Comparison of ENCODE assay signal across 15 mouse cellular contexts in the genomic region with DNA sequence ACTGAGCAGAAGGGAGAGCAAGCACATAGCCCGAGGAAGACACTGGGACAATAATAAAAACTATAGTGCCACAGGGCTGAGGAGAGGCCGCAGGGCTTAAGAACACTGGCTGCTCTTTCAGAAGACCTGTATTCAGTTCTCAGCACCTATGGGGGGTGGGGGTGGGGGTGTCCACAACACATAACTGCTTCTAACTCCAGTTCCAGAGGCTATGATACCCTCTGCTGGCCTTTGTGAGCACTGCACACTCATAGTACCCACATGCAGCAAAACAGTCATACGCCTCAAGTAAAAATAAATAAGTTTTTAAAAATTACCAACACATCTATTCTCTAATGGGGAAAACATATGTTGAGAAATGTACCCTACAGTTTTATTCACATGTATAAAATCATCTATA. TPM values are rescaled to one million over a fixed set of nuclear protein-coding genes. Genes with fewer than 3 reads are reported as not detected.
DNase-seq lines count a peak whose midpoint lies in the region; ATAC-seq and TF ChIP-seq lines count a peak whose summit lies in the region.
"Had no signal": no experiment of that assay in that cellular context is flagged by ENCODE, and none has a peak within 500 bp of the region (broad histone marks: within the 10 kb centered on the region; RNA-seq: fewer than 3 reads in every experiment).

No protein-coding gene starts in this region.

- no peak for ATAC-seq in liver, embryonic 14.5 days (ENCODE audit: insufficient read depth)
- ATAC-seq in liver, embryonic 11.5 days (replicated peaks; ENCODE audit: low FRiP score): no peak
- peak; percentile 48; the same call in 1 of the 2 replicates for ATAC-seq in granulocyte monocyte progenitor cell, adult 5-6 weeks (replicated peaks; ENCODE audit: poor library complexity, severe bottlenecking)
- ATAC-seq in frontal cortex, adult (ENCODE audit: low TSS enrichment): no peak
- ATAC-seq: forebrain, embryonic 16.5 days had no signal

- H3K79me2 ChIP-seq in heart, adult 2 months (replicated peaks; ENCODE audit: control insufficient read depth, insufficient read depth, low read length): no peaks in the 10 kb centered on the region

- H3K4me3 ChIP-seq in heart, adult 2 months: no peak overlapping the region
- H3K4me3 ChIP-seq in liver, embryonic 14.5 days (ENCODE audit: insufficient read depth in 1 of 2, low read depth in 2 of 2, low read length in 2 of 2): no peak overlapping the region
- no peak overlapping the region for H3K4me3 ChIP-seq in liver, embryonic 11.5 days (ENCODE audit: low read depth, low read length)
- H3K4me3 ChIP-seq in E14TG2a.4 (replicated peaks; ENCODE audit: low read length): no peak overlapping the region
- H3K4me3 ChIP-seq: embryonic facial prominence, embryonic 13.5 days; limb, embryonic 12.5 days had no signal

- DNase-seq in heart, adult 2 months: no peak
- no peak for DNase-seq in heart, postnatal 25 days (ENCODE audit: low spot score)
- no peak for DNase-seq in liver, embryonic 14.5 days (ENCODE audit: low read depth in 3 of 3, low spot score in 3 of 3)
- DNase-seq in liver, embryonic 11.5 days (ENCODE audit: low spot score): no peak
- DNase-seq in gastrocnemius, adult 8-10 months (ENCODE audit: low spot score in 2 of 2): no peak
- DNase-seq: adrenal gland, postnatal 14 days; heart, postnatal 10 days; lung, adult 2 months; right cerebral cortex, postnatal 14 days had no signal

- H3K4me2 ChIP-seq in liver, embryonic 14.5 days (ENCODE audit: low read depth): no peak overlapping the region
- H3K4me2 ChIP-seq in liver, embryonic 11.5 days: no peak overlapping the region
- H3K4me2 ChIP-seq: embryonic facial prominence, embryonic 13.5 days; limb, embryonic 12.5 days had no signal

- intact Hi-C loops in heart, adult 2 months (cut with DNase I): no loop called here
- intact Hi-C loops in heart, postnatal 25 days (cut with DNase I): no loop called here

- no peak for TF ChIP-seq POLR2A in heart, adult 2 months (IDR thresholded peaks at IDR 0.05; ENCODE audit: insufficient read depth, low read depth, low read length)

- H3K4me1 ChIP-seq in heart, adult 2 months (ENCODE audit: control insufficient read depth, insufficient read depth, low read length): no peaks in the 10 kb centered on the region
- H3K4me1 ChIP-seq in liver, embryonic 14.5 days (replicated peaks; ENCODE audit: control insufficient read depth in 2 of 2, insufficient read depth in 2 of 2, low read length in 1 of 2): no peaks in the 10 kb centered on the region
- no peaks in the 10 kb centered on the region for H3K4me1 ChIP-seq in liver, embryonic 11.5 days (replicated peaks; ENCODE audit: control insufficient read depth, insufficient read depth, low read length)
- peaks cover 62% of the 10 kb centered on the region for H3K4me1 ChIP-seq in E14TG2a.4 (replicated peaks; ENCODE audit: low read depth, low read length)
- H3K4me1 ChIP-seq: embryonic facial prominence, embryonic 13.5 days; limb, embryonic 12.5 days had no signal

- no peaks in the 10 kb centered on the region for H3K9me3 ChIP-seq in liver, embryonic 14.5 days (ENCODE audit: control insufficient read depth, low read length)
- H3K9me3 ChIP-seq in liver, embryonic 11.5 days (ENCODE audit: control insufficient read depth, low read length): no peaks in the 10 kb centered on the region
- no peaks in the 10 kb centered on the region for H3K9me3 ChIP-seq in E14TG2a.4 (ENCODE audit: low read length)
- H3K9me3 ChIP-seq: embryonic facial prominence, embryonic 13.5 days; limb, embryonic 12.5 days had no signal

- TF ChIP-seq CTCF in heart, adult 2 months (IDR thresholded peaks at IDR 0.05): peak; percentile 53
- peak; percentile 48 for TF ChIP-seq CTCF in liver, embryonic 14.5 days (IDR thresholded peaks at IDR 0.05; ENCODE audit: low read depth)
- TF ChIP-seq CTCF in E14TG2a.4 (conservative IDR thresholded peaks at IDR 0.05; ENCODE audit: low read length): peak; percentile 51

- WGBS in heart, adult 2 months: 99% methylated on average over 3 of the region's 3 CpGs
- 92% methylated on average over 3 of the region's 3 CpGs for WGBS in liver, embryonic 14.5 days (ENCODE audit: insufficient replicate concordance)
- WGBS in liver, embryonic 11.5 days: 91% methylated on average over 3 of the region's 3 CpGs

- no peak overlapping the region for H3K27ac ChIP-seq in heart, adult 2 months
- no peak overlapping the region for H3K27ac ChIP-seq in liver, embryonic 14.5 days
- no peak overlapping the region for H3K27ac ChIP-seq in liver, embryonic 11.5 days (ENCODE audit: low read depth, low read length)
- H3K27ac ChIP-seq: embryonic facial prominence, embryonic 13.5 days; limb, embryonic 12.5 days had no signal

- no peak overlapping the region for H3K9ac ChIP-seq in heart, adult 2 months (ENCODE audit: low read depth, low read length)
- no peak overlapping the region for H3K9ac ChIP-seq in liver, embryonic 14.5 days (replicated peaks)
- no peak overlapping the region for H3K9ac ChIP-seq in liver, embryonic 11.5 days (ENCODE audit: low read depth, low read length)
- H3K9ac ChIP-seq: embryonic facial prominence, embryonic 13.5 days; limb, embryonic 12.5 days had no signal

- TF ChIP-seq EP300 in heart, adult 2 months (IDR thresholded peaks at IDR 0.05; ENCODE audit: insufficient read depth, low read depth, low read length): no peak
- TF ChIP-seq EP300 in liver, embryonic 14.5 days (IDR thresholded peaks at IDR 0.05; ENCODE audit: low read depth): no peak

- H3K27me3 ChIP-seq in heart, adult 2 months (ENCODE audit: control insufficient read depth, insufficient read depth, low read length): no peaks in the 10 kb centered on the region
- no peaks in the 10 kb centered on the region for H3K27me3 ChIP-seq in liver, embryonic 14.5 days (ENCODE audit: control insufficient read depth, insufficient read depth, low read length)
- no peaks in the 10 kb centered on the region for H3K27me3 ChIP-seq in liver, embryonic 11.5 days (replicated peaks; ENCODE audit: control insufficient read depth, insufficient read depth, low read length)
- no peaks in the 10 kb centered on the region for H3K27me3 ChIP-seq in E14TG2a.4 (ENCODE audit: insufficient read depth, low read length)
- H3K27me3 ChIP-seq: embryonic facial prominence, embryonic 13.5 days; limb, embryonic 12.5 days had no signal

- no peaks in the 10 kb centered on the region for H3K36me3 ChIP-seq in heart, adult 2 months (ENCODE audit: control insufficient read depth, insufficient read depth, low read length)
- H3K36me3 ChIP-seq in liver, embryonic 14.5 days (replicated peaks; ENCODE audit: control insufficient read depth, insufficient read depth, low read depth): peaks cover 64% of the 10 kb centered on the region
- peaks cover 83% of the 10 kb centered on the region for H3K36me3 ChIP-seq in liver, embryonic 11.5 days (ENCODE audit: control insufficient read depth, insufficient read depth, low read length)
- peaks cover 100% of the 10 kb centered on the region for H3K36me3 ChIP-seq in E14TG2a.4 (ENCODE audit: insufficient read depth, low read length)

RNA-seq across cellular contexts. Expression of gene Pfas, which starts 13.9 kb away (rescaled TPM):
- 1 to 10 TPM; 5.9 to 6.4 TPM for total RNA-seq in heart, adult 2 months (2021)
- 8.5 and 11.5 TPM in 2 replicates for polyA plus RNA-seq in heart, adult 2 months (2012; rRNA removed)
- 1 to 10 TPM; 5.6 to 6.8 TPM for total RNA-seq in heart, postnatal 25 days (2021)
- 11.0 and 11.4 TPM in 2 replicates for polyA plus RNA-seq in liver, embryonic 14.5 days (2012; rRNA removed)
- 15.1 and 17.2 TPM in 2 replicates for polyA plus RNA-seq in liver, embryonic 14.5 days (2014; fragmentation: Nextera tagmentation; extraction: Ambion mirVana)
- 60.2 and 64.9 TPM in 2 replicates for polyA plus RNA-seq in liver, embryonic 11.5 days (2014; fragmentation: Nextera tagmentation; extraction: Ambion mirVana)
- 47.3 and 48.4 TPM in 2 replicates for total RNA-seq in granulocyte monocyte progenitor cell, adult 5-6 weeks (2014; fragmentation: Nextera tagmentation)
- total RNA-seq in granulocyte monocyte progenitor cell, adult 5-6 weeks (2017): 45.5 and 56.2 TPM in 2 replicates
- total RNA-seq in gastrocnemius, adult 8-10 months (2022): 1 to 10 TPM; 4.9 to 9.3 (median 7.4) TPM

RNA-seq across cellular contexts. Expression of gene Rangrf, which starts 19.4 kb away (rescaled TPM):
- total RNA-seq in heart, adult 2 months (2021): 100 to 1,000 TPM in 1 of 2 experiments, 10 to 100 TPM in 1; 80.7 to 100 TPM
- 145 and 169 TPM in 2 replicates for polyA plus RNA-seq in heart, adult 2 months (2012; rRNA removed)
- total RNA-seq in heart, postnatal 25 days (2021): 10 to 100 TPM; 80.3 to 89.1 TPM
- 20.5 and 23.0 TPM in 2 replicates for polyA plus RNA-seq in liver, embryonic 14.5 days (2012; rRNA removed)
- 29.2 and 31.2 TPM in 2 replicates for polyA plus RNA-seq in liver, embryonic 14.5 days (2014; fragmentation: Nextera tagmentation; extraction: Ambion mirVana)
- polyA plus RNA-seq in liver, embryonic 11.5 days (2014; fragmentation: Nextera tagmentation; extraction: Ambion mirVana): 94.4 and 97.5 TPM in 2 replicates
- total RNA-seq in granulocyte monocyte progenitor cell, adult 5-6 weeks (2014; fragmentation: Nextera tagmentation): 87.2 and 120 TPM in 2 replicates
- total RNA-seq in granulocyte monocyte progenitor cell, adult 5-6 weeks (2017): 47.6 and 56.5 TPM in 2 replicates
- 10 to 100 TPM; 59.5 to 84.1 (median 69.6) TPM for total RNA-seq in gastrocnemius, adult 8-10 months (2022)

RNA-seq across cellular contexts. Expression of gene Ctc1, which starts 21.3 kb away (rescaled TPM):
- 10 to 100 TPM; 10.7 to 15.7 TPM for total RNA-seq in heart, adult 2 months (2021)
- polyA plus RNA-seq in heart, adult 2 months (2012; rRNA removed): 21.5 and 26.8 TPM in 2 replicates
- 10 to 100 TPM; 11.5 to 13.7 TPM for total RNA-seq in heart, postnatal 25 days (2021)
- 21.9 and 23.9 TPM in 2 replicates for polyA plus RNA-seq in liver, embryonic 14.5 days (2012; rRNA removed)
- 15.2 and 17.5 TPM in 2 replicates for polyA plus RNA-seq in liver, embryonic 14.5 days (2014; fragmentation: Nextera tagmentation; extraction: Ambion mirVana)
- polyA plus RNA-seq in liver, embryonic 11.5 days (2014; fragmentation: Nextera tagmentation; extraction: Ambion mirVana): 57.5 and 60.5 TPM in 2 replicates
- total RNA-seq in granulocyte monocyte progenitor cell, adult 5-6 weeks (2014; fragmentation: Nextera tagmentation): 50.3 and 66.2 TPM in 2 replicates
- total RNA-seq in granulocyte monocyte progenitor cell, adult 5-6 weeks (2017): 17.1 and 22.4 TPM in 2 replicates
- 10 to 100 TPM; 10.1 to 12.7 (median 11.0) TPM for total RNA-seq in gastrocnemius, adult 8-10 months (2022)

RNA-seq across cellular contexts. Expression of gene Slc25a35, which starts 26.4 kb away (rescaled TPM):
- 1 to 10 TPM; 4.2 to 5.3 TPM for total RNA-seq in heart, adult 2 months (2021)
- polyA plus RNA-seq in heart, adult 2 months (2012; rRNA removed): 21.6 and 24.2 TPM in 2 replicates
- total RNA-seq in heart, postnatal 25 days (2021): 1 to 10 TPM; 6.4 to 7.4 TPM
- 0.58 and 0.59 TPM in 2 replicates for polyA plus RNA-seq in liver, embryonic 14.5 days (2012; rRNA removed)
- polyA plus RNA-seq in liver, embryonic 14.5 days (2014; fragmentation: Nextera tagmentation; extraction: Ambion mirVana): 0.13 and 0.51 TPM in 2 replicates
- polyA plus RNA-seq in liver, embryonic 11.5 days (2014; fragmentation: Nextera tagmentation; extraction: Ambion mirVana): 1.4 and 1.7 TPM in 2 replicates
- total RNA-seq in granulocyte monocyte progenitor cell, adult 5-6 weeks (2014; fragmentation: Nextera tagmentation): 3.5 and 5.6 TPM in 2 replicates
- total RNA-seq in granulocyte monocyte progenitor cell, adult 5-6 weeks (2017): 0.47 and 1.1 TPM in 2 replicates
- total RNA-seq in gastrocnemius, adult 8-10 months (2022): 1 to 10 TPM; 3.5 to 4.8 (median 4.3) TPM

RNA-seq across cellular contexts. Expression of gene Arhgef15, which starts 37.1 kb away (rescaled TPM):
- 10 to 100 TPM; 27.8 to 28.5 TPM for total RNA-seq in heart, adult 2 months (2021)
- 52.9 and 77.3 TPM in 2 replicates for polyA plus RNA-seq in heart, adult 2 months (2012; rRNA removed)
- total RNA-seq in heart, postnatal 25 days (2021): 10 to 100 TPM; 28.1 to 32.4 TPM
- polyA plus RNA-seq in liver, embryonic 14.5 days (2012; rRNA removed): 1.4 and 3.5 TPM in 2 replicates
- 0.89 and 1.2 TPM in 2 replicates for polyA plus RNA-seq in liver, embryonic 14.5 days (2014; fragmentation: Nextera tagmentation; extraction: Ambion mirVana)
- 5.8 and 6.8 TPM in 2 replicates for polyA plus RNA-seq in liver, embryonic 11.5 days (2014; fragmentation: Nextera tagmentation; extraction: Ambion mirVana)
- total RNA-seq in granulocyte monocyte progenitor cell, adult 5-6 weeks (2014; fragmentation: Nextera tagmentation): 0.30 TPM in 1 of 2 replicates, not detected in the other
- 0.04 and 0.05 TPM in 2 replicates for total RNA-seq in granulocyte monocyte progenitor cell, adult 5-6 weeks (2017)
- total RNA-seq in gastrocnemius, adult 8-10 months (2022): 1 to 10 TPM; 5.3 to 8.1 (median 6.6) TPM

Comparison
In these comparisons a context has a peak if more than half of its experiments do, and no peak if none do; other contexts are left out.
1. RNA of gene Pfas, which starts 13.9 kb away (total RNA-seq): 45.5 to 56.2 TPM in granulocyte monocyte progenitor cell, adult 5-6 weeks; 4.9 to 9.3 TPM in gastrocnemius, adult 8-10 months, 5.6 to 6.8 TPM in heart, postnatal 25 days and 5.9 to 6.4 TPM in heart, adult 2 months; every median in the first group is over 4 times any median in the second.
2. Peak in every context shown above with its lines, with median percentiles within 50 percentile points of each other: CTCF ChIP-seq.